Mouse (Mus musculus) small intestine, adult 2 months (tissue): ENCODE measurements around the gene Fam120a.

Source experiments
- CTCF ChIP-seq: fragments of 200-500 bp; IDR thresholded peaks from 2 replicates; pipeline ENCODE4 v1.5.1; 2012; ENCODE audit warnings: low read depth, mild to moderate bottlenecking, control low read depth, inconsistent platforms, low read length, moderate library complexity, mixed read lengths; ENCODE audit not compliant: insufficient replicate concordance, insufficient read length; ENCODE audit errors: extremely low read depth
- POLR2A ChIP-seq: fragments of 200-500 bp; IDR thresholded peaks from 2 replicates; pipeline ENCODE4 v1.6.1; 2012; ENCODE audit warnings: low read depth, mild to moderate bottlenecking, control low read depth, inconsistent platforms, low read length, moderate library complexity

DNA sequence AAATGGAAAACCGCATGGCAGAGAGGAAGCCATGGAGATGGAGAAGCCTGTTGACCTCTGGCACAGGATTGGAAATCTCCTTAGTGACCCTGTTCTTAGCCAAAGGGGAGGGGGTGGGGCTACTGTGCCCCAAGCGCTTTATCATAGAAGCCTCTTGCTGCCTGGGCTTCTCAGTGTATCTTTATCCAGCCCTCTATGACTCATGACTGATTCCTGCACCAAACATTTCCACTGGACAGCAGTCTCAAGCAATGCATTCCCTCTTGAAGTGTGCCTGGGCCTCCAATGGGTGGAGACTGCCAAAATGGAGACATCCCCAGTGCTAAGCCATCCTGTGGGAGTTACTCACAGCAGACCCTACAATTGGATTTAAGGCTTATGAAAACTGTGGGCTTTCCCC lies 22.3 kb upstream of the Fam120a start:
- no peak for TF ChIP-seq CTCF
- TF ChIP-seq POLR2A, result no peak
